Mouse (Mus musculus) spleen, adult 2 months (tissue): ENCODE measurements around the gene Gm29776. TPM values are rescaled to one million over a fixed set of nuclear protein-coding genes. Genes with fewer than 3 reads are reported as not detected.

ENCODE experiments used
- DNase-seq, 2 experiments: peaks; one replicate each; pipeline versions ENCODE4 v3.0.0 to v3.0.0-alpha.2; 2012 to 2021; ENCODE audit warnings: low spot score in 2 of 2, low read depth in 1 of 2
- H3K27ac ChIP-seq: fragments of 200-500 bp; 2 replicates; pipeline ENCODE4 v1.5.1; 2012; ENCODE audit warnings: low read length, inconsistent platforms; ENCODE audit not compliant: insufficient read depth
- H3K27me3 ChIP-seq: fragments of 200-500 bp; 2 replicates; pipeline ENCODE4 v1.6.1; 2012; ENCODE audit warnings: mild to moderate bottlenecking, moderate library complexity, low read length, inconsistent platforms; ENCODE audit not compliant: control insufficient read depth, insufficient read depth
- H3K36me3 ChIP-seq: fragments of 200-500 bp; 2 replicates; pipeline ENCODE4 v1.6.1; 2012; ENCODE audit warnings: mild to moderate bottlenecking, low read length, inconsistent platforms; ENCODE audit not compliant: control insufficient read depth, insufficient read depth
- H3K4me1 ChIP-seq: fragments of 200-500 bp; 2 replicates; pipeline ENCODE4 v1.6.1; 2011; ENCODE audit warnings: inconsistent platforms; ENCODE audit not compliant: control insufficient read depth, insufficient read depth, insufficient read length
- H3K4me3 ChIP-seq: fragments of 200-500 bp; 2 replicates; pipeline ENCODE4 v1.5.1; 2011; ENCODE audit warnings: mild to moderate bottlenecking, inconsistent platforms; ENCODE audit not compliant: insufficient read depth, insufficient read length; ENCODE audit errors: extremely low read depth
- CTCF ChIP-seq: fragments of 200-500 bp; IDR thresholded peaks from 2 replicates; pipeline ENCODE4 v1.5.1; 2011; ENCODE audit warnings: mild to moderate bottlenecking, inconsistent platforms; ENCODE audit not compliant: insufficient read depth, insufficient read length, insufficient replicate concordance; ENCODE audit errors: extremely low read depth
- POLR2A ChIP-seq: fragments of 200-500 bp; IDR thresholded peaks from 2 replicates; pipeline ENCODE4 v1.6.1; 2011; ENCODE audit warnings: low read depth, low read length, inconsistent platforms
- WGBS: fragments of 180-500 bp; shearing (Covaris S2); methylation state at CpG from one replicate; pipeline ENCODE4 v1.1.7; 2018; 5-methylcytosine and 5-hydroxymethylcytosine counted together
- polyA plus RNA-seq: library from polyadenylated mRNA; depleted of rRNA; stranded (reverse); fragments of >200 nt; gene quantifications from 2 replicates; pipeline ENCODE4 v1.2.3, GENCODE M21; 2012

Gene Gm29776
- polyA plus RNA-seq, 1 experiment = 0.04 TPM

GRCm38 (mm10) chr14:54678657-54679304, 19.9 kb downstream of the Gm29776 start:
- H3K4me1 ChIP-seq = no peaks in the 10 kb centered on the region
- no peak for DNase-seq
- peaks cover 33% of the 10 kb centered on the region for H3K36me3 ChIP-seq
- TF ChIP-seq POLR2A = no peak
- no peak for TF ChIP-seq CTCF
- H3K27me3 ChIP-seq = no peaks in the 10 kb centered on the region
- no peak overlapping the region for H3K27ac ChIP-seq
- H3K4me3 ChIP-seq = no peak overlapping the region
- 96% methylated on average over 16 of the region's 16 CpGs for WGBS

GRCm38 (mm10) chr14:54676290-54676689, 22.3 kb downstream of the Gm29776 start:
- H3K27ac ChIP-seq = no peak overlapping the region
- H3K4me3 ChIP-seq = no peak overlapping the region
- H3K36me3 ChIP-seq = peaks cover 36% of the 10 kb centered on the region
- H3K4me1 ChIP-seq = no peaks in the 10 kb centered on the region
- TF ChIP-seq POLR2A (no peak), CTCF (no peak)
- 91% methylated on average over 5 of the region's 5 CpGs for WGBS
- DNase-seq = no peak
- H3K27me3 ChIP-seq = no peaks in the 10 kb centered on the region

GRCm38 (mm10) chr14:54674317-54674716, 24.3 kb downstream of the Gm29776 start:
- TF ChIP-seq POLR2A = no peak
- no peak for TF ChIP-seq CTCF
- H3K4me1 ChIP-seq = no peaks in the 10 kb centered on the region
- H3K36me3 ChIP-seq = peaks cover 35% of the 10 kb centered on the region
- WGBS = 53% methylated on average over 2 of the region's 2 CpGs
- H3K27ac ChIP-seq = no peak overlapping the region
- H3K4me3 ChIP-seq = no peak overlapping the region
- DNase-seq = no peak
- H3K27me3 ChIP-seq = no peaks in the 10 kb centered on the region

- no peaks in the 10 kb centered on the region for H3K4me1 ChIP-seq
- peak in 1 of 2 experiments; percentile 51 for DNase-seq
- H3K4me3 ChIP-seq = no peak overlapping the region
- H3K36me3 ChIP-seq = peaks cover 31% of the 10 kb centered on the region
- TF ChIP-seq POLR2A = no peak
- TF ChIP-seq CTCF = peak; percentile 50; the same call in 1 of the 2 replicates
- 74% methylated on average over 4 of the region's 4 CpGs for WGBS
- H3K27ac ChIP-seq = no peak overlapping the region
- H3K27me3 ChIP-seq = no peaks in the 10 kb centered on the region
Observed at GRCm38 (mm10) chr14:54669381-54669780, 29.3 kb downstream of the Gm29776 start.

- H3K4me3 ChIP-seq = no peak overlapping the region
- TF ChIP-seq POLR2A = no peak
- no peak for TF ChIP-seq CTCF
- H3K36me3 ChIP-seq = peaks cover 49% of the 10 kb centered on the region
- DNase-seq = no peak
- WGBS = 97% methylated on average over 10 of the region's 10 CpGs
- no peak overlapping the region for H3K27ac ChIP-seq
- no peaks in the 10 kb centered on the region for H3K4me1 ChIP-seq
- H3K27me3 ChIP-seq = no peaks in the 10 kb centered on the region
Observed at GRCm38 (mm10) chr14:54664477-54665222, 34.0 kb downstream of the Gm29776 start.

GRCm38 (mm10) chr14:54660009-54660408, 38.6 kb downstream of the Gm29776 start:
- Histone ChIP-seq H3K4me3 (no peak overlapping the region), H3K27me3 (no peaks in the 10 kb centered on the region), H3K4me1 (no peaks in the 10 kb centered on the region), H3K36me3 (peaks cover 55% of the 10 kb centered on the region), H3K27ac (no peak overlapping the region)
- TF ChIP-seq POLR2A = no peak
- no peak for TF ChIP-seq CTCF
- 91% methylated on average over 2 of the region's 2 CpGs for WGBS
- no peak for DNase-seq

GRCm38 (mm10) chr14:54653496-54653895, 45.1 kb downstream of the Gm29776 start:
- TF ChIP-seq CTCF (no peak; the same call in 1 of the 2 replicates), POLR2A (0 out of 2 replicates have a peak, but pooled peaks have one; percentile 11)
- WGBS = under 1% methylated on average over 11 of the region's 12 CpGs
- Histone ChIP-seq H3K27ac (peak overlapping the region; percentile 65), H3K36me3 (peaks cover 33% of the 10 kb centered on the region), H3K4me1 (peaks cover 8% of the 10 kb centered on the region; the same call in 1 of the 2 replicates), H3K4me3 (peak overlapping the region; percentile 76), H3K27me3 (no peaks in the 10 kb centered on the region)
- DNase-seq = peak; percentile 41 to 79
